Mouse (Mus musculus) kidney, postnatal 0 days (tissue): ENCODE data around the gene Ffar1. TPM values are rescaled to one million over a fixed set of nuclear protein-coding genes. Genes with fewer than 3 reads are reported as not detected.

Source experiments
- ATAC-seq: fragments of 200-750 bp; cut with Nextera tagmentation; replicated peaks from 2 replicates; pipeline ENCODE4 v1.8.0; 2017; ENCODE audit warnings: low read depth, moderate number of reproducible peaks, moderate TSS enrichment, moderate library complexity; ENCODE audit not compliant: low FRiP score
- DNase-seq: peaks from one replicate; pipeline ENCODE4 v3.0.0-alpha.2; 2016; ENCODE audit warnings: low spot score
- H3K27ac ChIP-seq: fragments of 300-500 bp; sonication (generic); 2 replicates; pipeline ENCODE4 v1.5.1; 2014; ENCODE audit warnings: mild to moderate bottlenecking
- H3K27me3 ChIP-seq: fragments of 300-500 bp; sonication (generic); 2 replicates; pipeline ENCODE4 v1.6.1; 2014; ENCODE audit warnings: low read length, mixed read lengths; ENCODE audit not compliant: insufficient read depth
- H3K36me3 ChIP-seq: fragments of 300-500 bp; sonication (generic); 2 replicates; pipeline ENCODE4 v1.6.1; 2014; ENCODE audit warnings: low read length, mixed read lengths; ENCODE audit not compliant: insufficient read depth
- H3K4me1 ChIP-seq: fragments of 300-500 bp; sonication (generic); replicated peaks from 2 replicates; pipeline ENCODE4 v1.6.1; 2014; ENCODE audit warnings: antibody characterized with exemption, low read length, mixed read lengths; ENCODE audit not compliant: insufficient read depth
- H3K4me2 ChIP-seq: fragments of 300-500 bp; sonication (generic); 2 replicates; pipeline ENCODE4 v1.6.1; 2014; ENCODE audit warnings: mild to moderate bottlenecking, low read length, moderate library complexity, mixed read lengths
- H3K4me3 ChIP-seq: fragments of 300-500 bp; sonication (generic); replicated peaks from 2 replicates; pipeline ENCODE4 v1.5.1; 2014; ENCODE audit warnings: low read depth, low read length
- H3K9ac ChIP-seq: fragments of 300-500 bp; sonication (generic); 2 replicates; pipeline ENCODE4 v1.6.1; 2014; ENCODE audit warnings: low read depth, low read length
- H3K9me3 ChIP-seq: fragments of 300-500 bp; sonication (generic); replicated peaks from 2 replicates; pipeline ENCODE4 v1.6.1; 2016; ENCODE audit warnings: low read length, inconsistent platforms, mixed read lengths
- CTCF ChIP-seq: IDR thresholded peaks from 2 replicates; pipeline ENCODE4 v1.5.1; 2016; ENCODE audit warnings: antibody characterized with exemption, low read depth, mild to moderate bottlenecking, moderate library complexity
- WGBS: fragments of 180-500 bp; shearing (Covaris S2); extraction: QIAGEN DNeasy Blood & Tissue Kit; methylation state at CpG from one replicate; pipeline ENCODE4 v1.1.7; 2014; 5-methylcytosine and 5-hydroxymethylcytosine counted together
- polyA plus RNA-seq: library from polyadenylated mRNA; unstranded; fragments of >200 nt; fragmentation: Nextera tagmentation; extraction: Ambion mirVana; gene quantifications from 2 replicates; pipeline ENCODE4 v1.2.1, GENCODE M21; 2015

Ffar1 gene
- polyA plus RNA-seq, 1 experiment from 2014 or later: 0.03 TPM

DNA sequence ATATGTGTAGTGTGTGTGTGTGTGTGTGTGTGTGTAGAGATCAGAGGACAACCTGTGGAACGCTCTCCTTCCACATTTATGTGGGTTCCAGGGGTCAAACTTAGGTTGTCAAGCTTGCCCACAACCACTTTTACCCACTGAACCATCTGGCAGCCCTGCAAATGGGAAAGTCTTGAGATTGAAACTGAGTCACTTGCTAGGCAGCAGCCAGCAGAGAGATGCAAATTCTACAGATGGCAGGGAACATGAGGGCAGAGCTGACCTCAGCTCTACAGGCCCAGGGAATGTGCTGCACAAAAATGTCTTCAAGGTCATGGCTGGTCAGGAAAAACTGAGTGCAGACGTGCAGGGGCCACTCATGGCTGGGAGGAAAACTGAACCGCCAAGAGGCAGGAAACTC is 20.0 kb upstream of the Ffar1 start:
- no peak for ATAC-seq
- Histone ChIP-seq H3K9ac (no peak overlapping the region), H3K4me1 (no peaks in the 10 kb centered on the region), H3K4me2 (no peak overlapping the region), H3K27me3 (no peaks in the 10 kb centered on the region), H3K36me3 (no peaks in the 10 kb centered on the region), H3K9me3 (no peaks in the 10 kb centered on the region), H3K4me3 (no peak overlapping the region), H3K27ac (no peak overlapping the region)
- DNase-seq: no peak
- 71% methylated on average over 3 of the region's 3 CpGs for WGBS
- TF ChIP-seq CTCF: no peak

DNA sequence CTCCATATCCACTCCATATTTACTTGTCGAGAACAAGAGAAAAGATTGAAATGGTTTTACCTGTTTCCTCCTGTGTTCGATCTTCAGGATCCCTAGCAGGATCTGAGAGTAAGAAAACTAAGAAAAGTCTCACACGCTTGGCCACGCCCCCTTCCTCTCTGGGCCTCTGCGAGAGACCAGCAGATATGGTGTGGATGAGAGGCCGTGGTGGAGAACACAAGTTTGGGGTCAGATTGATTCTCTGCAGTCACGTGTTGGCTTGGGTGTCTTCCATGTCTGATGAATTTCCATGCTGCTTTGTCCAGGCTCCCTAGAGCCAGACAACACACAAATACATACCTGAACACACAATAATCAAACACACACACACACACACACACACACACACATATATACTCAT is 18.8 kb upstream of the Ffar1 start, which contains the start of gene Cd22:
TSS of gene Cd22 (minus strand) at position 167 of the 400 bp plus-strand sequence.
- ATAC-seq: no peak
- Histone ChIP-seq H3K36me3 (no peaks in the 10 kb centered on the region), H3K4me2 (no peak within 1 kb of the TSS), H3K9ac (no peak within 1 kb of the TSS), H3K27me3 (no peaks in the 10 kb centered on the region), H3K9me3 (no peaks in the 10 kb centered on the region), H3K27ac (no peak within 1 kb of the TSS), H3K4me3 (no peak within 1 kb of the TSS), H3K4me1 (no peaks in the 10 kb centered on the region)
- WGBS: 65% methylated on average over 7 of the region's 7 CpGs
- TF ChIP-seq CTCF: no peak
- DNase-seq: no peak

DNA sequence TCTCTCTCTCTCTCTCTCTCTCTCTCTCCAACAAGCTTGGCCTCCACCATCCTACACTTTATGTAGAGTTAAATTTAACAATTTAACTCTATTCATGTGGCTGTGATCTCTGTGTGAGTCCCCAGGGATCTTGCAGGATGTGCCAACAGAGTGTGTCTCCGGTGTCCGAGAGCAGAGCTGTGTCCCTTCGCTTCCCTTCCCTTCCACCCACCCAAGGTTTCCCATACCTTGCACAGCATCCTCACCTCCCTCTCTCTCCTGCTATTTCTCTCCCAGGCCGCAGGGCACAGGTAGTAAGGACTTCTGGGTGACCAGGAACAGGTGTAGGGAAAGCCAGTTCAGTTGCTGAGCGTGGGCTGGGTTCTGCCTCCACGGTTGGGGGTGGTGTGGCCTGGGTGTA is 17.6 kb upstream of the Ffar1 start:
- WGBS: 78% methylated on average over 6 of the region's 6 CpGs
- no peaks in the 10 kb centered on the region for H3K27me3 ChIP-seq
- no peak overlapping the region for H3K4me3 ChIP-seq
- TF ChIP-seq CTCF: no peak
- H3K27ac ChIP-seq: no peak overlapping the region
- no peaks in the 10 kb centered on the region for H3K4me1 ChIP-seq
- no peaks in the 10 kb centered on the region for H3K9me3 ChIP-seq
- H3K36me3 ChIP-seq: no peaks in the 10 kb centered on the region
- H3K4me2 ChIP-seq: no peak overlapping the region
- H3K9ac ChIP-seq: no peak overlapping the region
- no peak for ATAC-seq
- no peak for DNase-seq

DNA sequence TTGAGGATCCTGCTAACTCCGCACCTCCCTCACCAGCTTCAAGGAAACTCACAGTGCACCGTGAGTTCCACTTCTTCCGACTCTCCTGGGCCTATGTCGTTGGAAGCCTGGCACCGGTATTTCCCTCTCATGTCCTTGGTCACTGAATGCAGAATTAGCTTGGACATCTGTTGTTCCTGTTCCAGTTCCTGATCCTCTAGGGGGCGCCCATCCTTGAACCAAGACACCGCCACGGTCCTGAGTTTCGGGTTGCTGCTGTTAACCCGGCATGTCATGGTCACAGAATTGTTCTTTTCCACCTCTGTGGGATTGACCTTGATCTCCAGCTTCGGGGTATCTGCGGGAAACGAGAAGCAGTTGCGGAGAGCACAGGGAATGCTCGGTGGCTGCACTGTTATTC is 11.7 kb upstream of the Ffar1 start:
- Histone ChIP-seq H3K27me3 (no peaks in the 10 kb centered on the region), H3K4me2 (no peak overlapping the region), H3K4me3 (no peak overlapping the region; the same call in 1 of the 2 replicates), H3K9ac (no peak overlapping the region), H3K27ac (no peak overlapping the region), H3K4me1 (no peaks in the 10 kb centered on the region), H3K9me3 (no peaks in the 10 kb centered on the region), H3K36me3 (no peaks in the 10 kb centered on the region)
- 19% methylated on average over 15 of the region's 15 CpGs for WGBS
- peak; percentile 82 for DNase-seq
- peak; percentile 49; the same call in 1 of the 2 replicates for ATAC-seq
- peak; percentile 78 for TF ChIP-seq CTCF

DNA sequence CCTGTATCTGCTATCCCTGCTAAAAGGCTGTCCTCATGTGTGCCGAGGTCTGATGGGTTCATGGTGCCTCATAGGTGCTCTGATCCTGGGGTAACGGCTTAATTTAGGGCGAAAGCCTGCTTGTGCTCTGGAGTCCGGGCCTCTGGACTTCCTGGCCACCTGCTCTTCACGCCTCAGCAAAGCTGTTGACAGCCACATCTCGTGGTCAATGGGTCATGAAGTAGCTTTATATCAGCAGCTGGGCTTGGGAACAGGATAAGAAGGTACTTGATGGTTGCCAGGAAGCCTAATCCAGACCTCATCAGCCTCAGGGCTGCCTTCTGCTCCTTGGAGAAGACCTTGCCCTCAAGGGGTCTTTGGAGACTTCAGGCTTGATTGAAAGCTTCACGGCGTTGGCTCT is 2.0 kb upstream of the Ffar1 start:
- Histone ChIP-seq H3K27me3 (no peaks in the 10 kb centered on the region), H3K4me2 (no peak overlapping the region), H3K4me1 (no peaks in the 10 kb centered on the region), H3K27ac (no peak overlapping the region), H3K36me3 (no peaks in the 10 kb centered on the region), H3K9me3 (no peaks in the 10 kb centered on the region), H3K9ac (no peak overlapping the region), H3K4me3 (no peak overlapping the region)
- 36% methylated on average over 8 of the region's 8 CpGs for WGBS
- DNase-seq (peak; percentile 61), ATAC-seq (no peak)
- no peak for TF ChIP-seq CTCF

DNA sequence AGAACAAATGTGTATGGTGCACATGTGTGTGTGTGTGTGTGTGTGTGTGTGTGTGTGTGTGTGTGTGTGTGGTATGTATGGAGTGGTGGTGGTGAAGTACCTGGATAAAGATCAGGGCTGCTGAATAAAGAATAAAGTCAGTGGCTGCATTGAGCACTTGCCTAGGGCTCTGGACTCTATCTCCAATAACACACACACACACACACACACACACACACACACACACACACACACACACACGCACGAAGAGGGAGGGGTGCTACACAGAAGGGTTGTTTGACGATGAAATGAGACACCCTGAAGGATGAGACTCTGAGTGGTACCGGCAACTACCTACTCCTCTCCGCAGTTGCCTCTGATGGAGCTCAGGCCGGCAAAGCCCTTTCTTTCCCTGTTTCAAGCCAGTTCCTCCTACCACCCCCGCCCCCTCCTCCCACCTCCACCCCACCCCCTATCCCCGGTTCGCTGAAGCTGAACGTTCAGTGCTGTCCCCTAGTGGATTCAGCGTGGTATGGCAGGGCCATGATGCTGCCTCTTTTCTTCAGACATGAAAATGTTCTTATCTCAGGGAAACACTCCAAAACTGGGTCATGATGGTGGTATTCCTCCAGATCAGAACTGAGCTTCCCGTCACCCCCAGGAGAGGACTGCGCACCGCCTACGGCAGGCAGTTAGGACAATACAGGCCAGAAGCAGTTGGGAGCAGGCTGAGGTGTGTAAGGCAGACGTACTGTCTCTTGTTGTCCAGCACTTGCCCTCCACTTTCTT is 1.5 kb downstream of the Ffar1 start:
- no peaks in the 10 kb centered on the region for H3K4me1 ChIP-seq
- H3K36me3 ChIP-seq: no peaks in the 10 kb centered on the region
- TF ChIP-seq CTCF: peak; percentile 76
- H3K4me3 ChIP-seq: no peak overlapping the region
- peak; percentile 76 for DNase-seq
- H3K9ac ChIP-seq: no peak overlapping the region
- peak; percentile 56; the same call in 1 of the 2 replicates for ATAC-seq
- no peaks in the 10 kb centered on the region for H3K9me3 ChIP-seq
- H3K27ac ChIP-seq: no peak overlapping the region
- H3K27me3 ChIP-seq: no peaks in the 10 kb centered on the region
- peak overlapping the region; percentile 16; the same call in 1 of the 2 replicates for H3K4me2 ChIP-seq
- 14% methylated on average over 13 of the region's 16 CpGs for WGBS

DNA sequence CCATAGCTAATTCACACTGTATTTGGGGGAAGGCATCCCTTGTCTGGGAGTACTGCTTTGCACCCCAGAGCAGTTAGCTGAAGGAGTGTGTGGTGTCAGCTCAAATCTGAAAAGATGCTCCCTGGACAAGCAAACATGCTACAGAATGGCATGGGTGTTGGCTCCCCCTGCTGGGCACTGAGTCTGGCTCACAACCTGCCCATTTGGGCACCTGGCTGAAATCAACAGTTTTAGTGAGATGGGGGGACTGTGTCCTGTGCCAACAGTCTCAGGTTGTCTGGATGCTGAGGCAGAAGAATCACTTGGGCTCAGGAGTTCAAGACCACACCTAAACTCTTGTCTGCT is 2.1 kb downstream of the Ffar1 start:
- H3K27me3 ChIP-seq: no peaks in the 10 kb centered on the region
- no peak overlapping the region for H3K27ac ChIP-seq
- H3K9ac ChIP-seq: no peak overlapping the region
- peak; percentile 89 for TF ChIP-seq CTCF
- ATAC-seq: peak; percentile 20; the same call in 1 of the 2 replicates
- peak; percentile 80 for DNase-seq
- no peaks in the 10 kb centered on the region for H3K9me3 ChIP-seq
- no peak overlapping the region for H3K4me3 ChIP-seq
- H3K4me1 ChIP-seq: no peaks in the 10 kb centered on the region
- H3K36me3 ChIP-seq: no peaks in the 10 kb centered on the region
- no peak overlapping the region for H3K4me2 ChIP-seq
